32 mouse cellular contexts compared by ENCODE assay signal in the genomic region with DNA sequence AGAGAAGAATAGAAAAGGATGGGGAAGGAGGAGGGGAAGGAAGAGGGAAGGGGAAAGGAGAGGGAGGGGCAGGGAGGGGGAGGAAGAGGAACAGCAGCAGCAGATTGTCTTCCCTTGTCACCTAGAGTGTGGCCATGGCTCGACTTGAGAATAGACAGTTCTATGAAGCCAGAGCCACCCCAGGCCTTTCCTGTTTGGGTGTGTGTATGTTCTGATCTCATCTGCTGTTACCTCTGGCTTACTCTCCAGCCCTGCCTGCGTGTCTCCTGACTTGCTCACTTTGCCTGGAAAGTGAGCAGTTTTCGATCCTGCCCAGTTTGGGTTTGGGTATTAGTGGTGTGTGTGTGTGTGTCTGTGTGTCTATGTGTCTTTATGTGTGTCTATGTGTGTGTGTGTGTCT. TPM values are rescaled to one million over a fixed set of nuclear protein-coding genes. Genes with fewer than 3 reads are reported as not detected.
DNase-seq lines count a peak whose midpoint lies in the region; ATAC-seq and TF ChIP-seq lines count a peak whose summit lies in the region.
"Had no signal": no experiment of that assay in that cellular context is flagged by ENCODE, and none has a peak within 500 bp of the region (broad histone marks: within the 10 kb centered on the region; RNA-seq: fewer than 3 reads in every experiment).

No protein-coding gene starts in this region.

- TF ChIP-seq EP300 in stomach, postnatal 0 days (optimal IDR thresholded peaks at IDR 0.05) = no peak

- H3K27ac ChIP-seq in gastrocnemius, adult 2 months = peak overlapping the region; percentile 65
- no peak overlapping the region for H3K27ac ChIP-seq in kidney, postnatal 0 days
- H3K27ac ChIP-seq in stomach, postnatal 0 days (replicated peaks) = no peak overlapping the region
- H3K27ac ChIP-seq: heart, embryonic 10.5 days; hindbrain, embryonic 13.5 days; layer of hippocampus, adult 2 months; left cerebral cortex, adult 2 months; limb, embryonic 13.5 days; midbrain, embryonic 10.5 days; midbrain, embryonic 15.5 days had no signal

- intact Hi-C loops in gastrocnemius, adult 2 months (cut with DNase I) = no loop called here

- no peaks in the 10 kb centered on the region for H3K4me1 ChIP-seq in kidney, postnatal 0 days (replicated peaks; ENCODE audit: insufficient read depth, low read length)
- no peaks in the 10 kb centered on the region for H3K4me1 ChIP-seq in stomach, postnatal 0 days (replicated peaks; ENCODE audit: control insufficient read depth, insufficient read depth)
- H3K4me1 ChIP-seq: midbrain, embryonic 15.5 days had no signal

- no peaks in the 10 kb centered on the region for H3K36me3 ChIP-seq in kidney, postnatal 0 days (ENCODE audit: insufficient read depth, low read length)
- H3K36me3 ChIP-seq in stomach, postnatal 0 days (ENCODE audit: control insufficient read depth, insufficient read depth, low read length) = no peaks in the 10 kb centered on the region
- H3K36me3 ChIP-seq: heart, embryonic 10.5 days; hindbrain, embryonic 13.5 days; limb, embryonic 13.5 days; midbrain, embryonic 10.5 days; midbrain, embryonic 15.5 days had no signal

- no peak for DNase-seq in gastrocnemius, adult 2 months
- DNase-seq in gastrocnemius, adult 8-10 months (ENCODE audit: low spot score in 2 of 2) = no peak
- DNase-seq in kidney, postnatal 0 days (ENCODE audit: low spot score) = peak; percentile 12
- no peak for DNase-seq in kidney, postnatal 14 days
- peak; percentile 19 for DNase-seq in lung, postnatal 10 days
- no peak for DNase-seq in lung, adult 18-20 months
- no peak for DNase-seq in stomach, postnatal 0 days (ENCODE audit: low spot score)
- DNase-seq: adrenal gland, adult 2 months; adrenal gland, postnatal 36 days; cerebellum, adult 2 months; cerebellum, postnatal 14 days; gastrocnemius, postnatal 10 days; heart, postnatal 14 days; kidney, adult 8-10 months; kidney, postnatal 36 days; right cerebral cortex, adult 18-20 months; spleen, adult 18-20 months; thymus, adult 2 months; thymus, postnatal 4 days had no signal

- no peak overlapping the region for H3K4me3 ChIP-seq in gastrocnemius, adult 2 months
- H3K4me3 ChIP-seq in kidney, postnatal 0 days (replicated peaks; ENCODE audit: low read depth, low read length) = no peak overlapping the region
- H3K4me3 ChIP-seq in stomach, postnatal 0 days (ENCODE audit: low read depth, low read length) = no peak overlapping the region
- H3K4me3 ChIP-seq: erythroblast, embryonic 14.5 days; heart, embryonic 10.5 days; hindbrain, embryonic 13.5 days; layer of hippocampus, adult 2 months; left cerebral cortex, adult 2 months; limb, embryonic 13.5 days; midbrain, embryonic 10.5 days; midbrain, embryonic 15.5 days had no signal

- no peak overlapping the region for H3K4me2 ChIP-seq in kidney, postnatal 0 days (ENCODE audit: low read length)
- no peak overlapping the region for H3K4me2 ChIP-seq in stomach, postnatal 0 days (replicated peaks; ENCODE audit: low read depth)
- H3K4me2 ChIP-seq: hindbrain, embryonic 13.5 days; limb, embryonic 13.5 days; liver, embryonic 11.5 days; midbrain, embryonic 15.5 days had no signal

- no peaks in the 10 kb centered on the region for H3K27me3 ChIP-seq in kidney, postnatal 0 days (ENCODE audit: insufficient read depth, low read length)
- H3K27me3 ChIP-seq in stomach, postnatal 0 days (ENCODE audit: control insufficient read depth, insufficient read depth, low read length) = no peaks in the 10 kb centered on the region
- H3K27me3 ChIP-seq: CH12.LX; hindbrain, embryonic 13.5 days; midbrain, embryonic 15.5 days had no signal

- ATAC-seq in kidney, postnatal 0 days (replicated peaks; ENCODE audit: low FRiP score, low read depth) = no peak
- ATAC-seq in stomach, postnatal 0 days (ENCODE audit: low FRiP score, low TSS enrichment) = peak; percentile 60; the same call in 1 of the 2 replicates
- ATAC-seq: activated CD4-positive, CD25-positive, alpha-beta regulatory T cell, adult 4 months; forebrain, embryonic 16.5 days; intestine, embryonic 16.5 days; midbrain, embryonic 15.5 days had no signal

- no peak overlapping the region for H3K9ac ChIP-seq in kidney, postnatal 0 days (ENCODE audit: low read depth, low read length)
- no peak overlapping the region for H3K9ac ChIP-seq in stomach, postnatal 0 days (ENCODE audit: low read length)
- H3K9ac ChIP-seq: hindbrain, embryonic 13.5 days; limb, embryonic 13.5 days; midbrain, embryonic 15.5 days had no signal

- WGBS in kidney, postnatal 0 days = 57% methylated on average over 3 of the region's 3 CpGs
- 48% methylated on average over 3 of the region's 3 CpGs for WGBS in stomach, postnatal 0 days

- TF ChIP-seq CTCF in gastrocnemius, adult 2 months (IDR thresholded peaks at IDR 0.05) = no peak
- TF ChIP-seq CTCF in kidney, postnatal 0 days (IDR thresholded peaks at IDR 0.05; ENCODE audit: low read depth) = no peak
- TF ChIP-seq CTCF in stomach, postnatal 0 days (IDR thresholded peaks at IDR 0.05; ENCODE audit: low read depth) = no peak

- H3K9me3 ChIP-seq in kidney, postnatal 0 days (replicated peaks; ENCODE audit: low read length) = no peaks in the 10 kb centered on the region
- no peaks in the 10 kb centered on the region for H3K9me3 ChIP-seq in stomach, postnatal 0 days (ENCODE audit: control insufficient read depth, low read length)
- H3K9me3 ChIP-seq: heart, embryonic 10.5 days; hindbrain, embryonic 13.5 days; limb, embryonic 13.5 days; midbrain, embryonic 10.5 days; midbrain, embryonic 15.5 days had no signal

RNA-seq across cellular contexts. Expression of a gene that starts 23.0 kb away (rescaled TPM):
- 1 to 10 TPM; 2.7 to 4.9 TPM for total RNA-seq in gastrocnemius, adult 2 months (2021)
- total RNA-seq in gastrocnemius, adult 8-10 months (2022) = 1 to 10 TPM; 1.2 to 2.5 (median 1.6) TPM
- 7.9 and 8.9 TPM in 2 replicates for polyA plus RNA-seq in kidney, postnatal 0 days (2015; fragmentation: Nextera tagmentation; extraction: Ambion mirVana)
- 4.7 and 4.8 TPM in 2 replicates for polyA plus RNA-seq in stomach, postnatal 0 days (2015; fragmentation: Nextera tagmentation; extraction: Ambion mirVana)
- polyA plus RNA-seq: erythroblast, embryonic 14.5 days had no signal

Comparison
In these comparisons a context has a peak if more than half of its experiments do, and no peak if none do; other contexts are left out.
1. DNase-seq: peak in kidney, postnatal 0 days (single experiment) and lung, postnatal 10 days (single experiment); none in gastrocnemius, adult 2 months (single experiment), gastrocnemius, adult 8-10 months (0 of 2), kidney, postnatal 14 days (single experiment), lung, adult 18-20 months (0 of 2) and stomach, postnatal 0 days (single experiment).